ENCODE assay signal across 8 mouse cellular contexts in genomic region chr8:90907848-90908551, GRCm38 (mm10).
DNase-seq lines count a peak whose midpoint lies in the region; ATAC-seq and TF ChIP-seq lines count a peak whose summit lies in the region.

No protein-coding gene starts in this region.

- H3K4me1 ChIP-seq in lung, embryonic 15.5 days = no peaks in the 10 kb centered on the region; the same call in 1 of the 2 replicates
- peaks cover 5% of the 10 kb centered on the region; the same call in 1 of the 2 replicates for H3K4me1 ChIP-seq in olfactory bulb, adult 2 months (ENCODE audit: control insufficient read depth, insufficient read depth, low read length)

- peak overlapping the region; percentile 85 for H3K4me3 ChIP-seq in lung, embryonic 15.5 days
- H3K4me3 ChIP-seq in olfactory bulb, adult 2 months (ENCODE audit: insufficient read depth, low read depth, low read length) = peak overlapping the region; percentile 98

- H3K4me2 ChIP-seq in lung, embryonic 15.5 days = peak overlapping the region; percentile 98

- WGBS in lung, embryonic 15.5 days = under 1% methylated on average over 79 of the region's 89 CpGs
- WGBS in olfactory bulb, adult 2 months = 1% methylated on average over 89 of the region's 89 CpGs

- H3K9me3 ChIP-seq in lung, embryonic 15.5 days = no peaks in the 10 kb centered on the region

- no peaks in the 10 kb centered on the region for H3K27me3 ChIP-seq in lung, embryonic 15.5 days

- H3K27ac ChIP-seq in lung, embryonic 15.5 days = peak overlapping the region; percentile 89
- H3K27ac ChIP-seq in olfactory bulb, adult 2 months (ENCODE audit: insufficient read depth, low read depth, low read length) = peak overlapping the region; percentile 52

- TF ChIP-seq CTCF in olfactory bulb, adult 2 months (IDR thresholded peaks at IDR 0.05; ENCODE audit: insufficient read depth, low read depth, low read length) = peak; percentile 76

- peak; percentile 12; the same call in 1 of the 2 replicates for TF ChIP-seq POLR2A in olfactory bulb, adult 2 months (IDR thresholded peaks at IDR 0.05; ENCODE audit: insufficient read depth, low read depth, low read length)

- no peaks in the 10 kb centered on the region for H3K36me3 ChIP-seq in lung, embryonic 15.5 days

- DNase-seq in MN1 (ENCODE audit: low spot score) = peak; percentile 96
- DNase-seq in cerebellum, adult 8-10 months = peak; percentile 95
- DNase-seq in forelimb bud, embryonic 11.5 days (ENCODE audit: low read depth, low spot score) = peak; percentile 87
- DNase-seq in layer of hippocampus, adult 9-10 months (ENCODE audit: low spot score) = peak; percentile 75
- peak; percentile 89 to 93 for DNase-seq in thymus, adult 18-20 months

- ATAC-seq in hematopoietic stem cell, adult 5-6 weeks (replicated peaks in 1 of 2; ENCODE audit: insufficient read depth in 1 of 2, low FRiP score in 2 of 2, low TSS enrichment in 1 of 2, low read depth in 1 of 2, poor library complexity in 2 of 2, severe bottlenecking in 2 of 2) = peak; percentile 91 to 93
- ATAC-seq in lung, embryonic 15.5 days (ENCODE audit: borderline replicate concordance, extremely low read depth, low FRiP score, low TSS enrichment) = peak; percentile 98

- peak overlapping the region; percentile 74 for H3K9ac ChIP-seq in lung, embryonic 15.5 days

Comparison
In these comparisons a context has a peak if more than half of its experiments do, and no peak if none do; other contexts are left out.
1. Peak in every context shown above with its lines: DNase-seq, ATAC-seq, H3K4me3 ChIP-seq and H3K27ac ChIP-seq.